Mouse (Mus musculus): ENCODE data around the gene Lpin1.

DNA sequence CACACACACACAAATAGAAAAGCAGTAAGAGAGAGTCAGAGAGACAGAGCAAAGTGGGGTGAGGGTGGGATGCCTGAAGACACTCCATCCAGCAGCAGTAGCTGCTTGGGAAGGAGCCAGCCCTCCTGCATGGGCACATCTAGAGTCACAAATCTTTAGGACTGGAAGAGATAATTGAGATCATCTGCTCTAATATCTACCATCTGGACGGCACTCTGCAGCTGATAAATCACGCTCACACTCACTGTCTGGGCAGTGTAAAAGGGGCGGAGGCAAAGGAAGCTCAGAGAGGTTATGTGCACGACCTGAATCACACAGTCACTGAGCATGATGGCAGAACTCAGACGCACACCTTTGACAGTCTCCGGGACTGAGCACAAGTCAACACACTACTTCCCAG lies 118.1 kb downstream of the Lpin1 start:
- no peak for TF ChIP-seq CTCF (IDR thresholded peaks at IDR 0.05; ENCODE audit: borderline replicate concordance, insufficient read depth, low read depth, low read length)
- TF ChIP-seq POLR2A (IDR thresholded peaks at IDR 0.05; ENCODE audit: borderline replicate concordance, insufficient read depth, low read length): no peak

All from cerebellum, adult 2 months (tissue).